Mouse (Mus musculus): ENCODE measurements around the gene Pnck.

Pnck gene

GRCm38 (mm10) chrX:73659575-73660283, at the start of gene Pnck:
TSS of gene Pnck (minus strand) at chrX:73660117.
- TF ChIP-seq GATA4 (IDR thresholded peaks at IDR 0.05; ENCODE audit: insufficient replicate concordance, low read length), result no peak

DNA sequence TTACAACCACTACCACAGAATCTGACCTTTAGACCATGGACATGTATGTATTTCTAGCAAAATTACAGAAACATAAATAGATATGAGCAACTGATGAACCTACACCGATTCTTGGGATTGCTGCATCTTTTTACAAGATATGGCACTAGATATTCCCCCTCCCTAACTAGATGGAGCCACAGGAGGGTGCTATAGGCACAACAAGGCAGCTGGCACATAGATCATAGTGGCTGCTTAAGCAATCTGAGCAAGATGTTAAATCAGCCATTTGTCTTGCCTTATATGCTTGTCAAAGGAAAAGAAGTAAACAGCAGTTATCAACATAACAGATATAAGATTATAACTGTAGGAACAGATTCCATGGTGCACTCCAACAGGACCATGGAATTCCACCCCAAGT, 40.6 kb upstream of the Pnck start:
- TF ChIP-seq GATA4 (IDR thresholded peaks at IDR 0.05; ENCODE audit: insufficient replicate concordance, low read length), result no peak

- TF ChIP-seq GATA4 (IDR thresholded peaks at IDR 0.05; ENCODE audit: insufficient replicate concordance, low read length), result no peak
Observed at GRCm38 (mm10) chrX:73690917-73691629, 31.2 kb upstream of the Pnck start.

DNA sequence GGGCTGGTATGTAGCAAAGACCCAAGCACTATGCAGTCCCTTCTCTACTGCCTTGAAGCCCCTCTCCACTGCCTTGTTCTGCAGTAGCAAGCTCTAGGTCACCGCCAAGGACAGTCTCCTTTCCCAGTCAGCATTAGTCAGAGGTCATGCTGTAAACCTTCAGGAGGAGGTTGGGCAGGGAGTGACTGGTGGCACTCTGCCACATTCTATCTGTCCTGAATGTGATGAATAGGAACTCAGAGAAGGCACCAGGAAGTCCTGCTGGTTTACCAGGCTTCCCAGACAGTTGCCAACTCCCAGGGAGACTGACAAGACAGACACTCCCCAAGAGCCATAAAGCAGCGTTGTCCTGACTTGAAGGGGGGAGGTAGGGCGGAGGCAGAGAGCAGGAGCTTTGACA, 25.7 kb upstream of the Pnck start:
- TF ChIP-seq GATA4 (IDR thresholded peaks at IDR 0.05; ENCODE audit: insufficient replicate concordance, low read length), result no peak

DNA sequence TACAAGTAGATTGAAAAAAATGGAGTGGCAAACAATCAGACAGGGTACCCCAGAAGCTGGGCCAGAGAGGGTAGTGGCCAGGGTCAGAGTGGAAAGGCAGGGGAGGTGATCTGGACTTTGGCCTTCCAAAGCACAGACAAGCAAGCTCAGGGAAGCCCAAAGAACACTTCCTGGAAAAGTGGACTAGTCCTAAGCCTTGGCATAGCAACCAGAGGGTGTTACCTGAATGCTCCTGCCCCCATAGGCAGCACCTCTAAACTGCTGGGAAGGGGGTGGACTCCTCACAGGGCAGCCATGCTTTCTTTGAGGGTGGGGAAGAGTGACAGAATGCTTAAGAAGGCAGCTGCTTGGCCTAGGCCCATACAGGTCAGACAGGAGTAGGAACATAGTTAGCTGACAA, 25.1 kb upstream of the Pnck start:
- TF ChIP-seq GATA4 (IDR thresholded peaks at IDR 0.05; ENCODE audit: insufficient replicate concordance, low read length), result no peak

- no peak for TF ChIP-seq GATA4 (IDR thresholded peaks at IDR 0.05; ENCODE audit: insufficient replicate concordance, low read length)
Observed at GRCm38 (mm10) chrX:73684156-73684555, 24.2 kb upstream of the Pnck start.

DNA sequence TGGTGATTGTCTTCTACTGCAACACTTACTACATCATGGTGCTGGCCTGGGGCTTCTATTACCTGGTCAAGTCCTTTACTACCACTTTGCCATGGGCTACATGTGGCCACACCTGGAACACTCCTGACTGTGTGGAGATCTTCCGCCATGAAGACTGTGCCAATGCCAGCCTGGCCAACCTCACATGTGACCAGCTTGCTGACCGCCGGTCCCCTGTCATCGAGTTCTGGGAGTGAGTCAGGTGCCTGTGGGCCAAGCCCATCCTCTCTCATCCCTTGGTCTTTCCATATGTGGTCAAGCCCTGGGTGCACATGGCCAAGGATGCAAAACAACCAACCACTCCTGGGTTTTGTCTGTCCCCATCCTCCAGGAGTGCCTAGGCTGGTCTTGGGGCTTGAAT, 16.8 kb upstream of the Pnck start:
- TF ChIP-seq GATA4 (IDR thresholded peaks at IDR 0.05; ENCODE audit: insufficient replicate concordance, low read length), result no peak

DNA sequence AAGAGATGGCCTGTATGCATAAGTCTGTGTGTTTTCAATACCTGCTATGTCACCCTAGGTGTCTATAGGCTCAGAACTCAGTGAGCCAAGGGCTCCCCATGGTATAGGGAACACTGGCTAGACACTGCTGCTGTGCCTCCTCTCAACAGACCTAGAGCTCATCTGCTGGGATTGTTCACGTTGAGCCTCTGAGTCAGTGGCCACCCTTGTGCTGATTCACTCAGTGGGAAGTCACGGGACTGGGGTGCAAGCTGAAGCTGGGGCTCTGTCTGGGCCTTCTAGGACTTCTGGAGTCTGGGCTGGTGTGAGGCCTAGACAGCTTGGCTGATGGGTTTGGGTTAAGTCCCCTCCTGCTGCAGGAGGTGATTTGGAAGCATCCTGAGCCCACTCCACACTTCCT, 15.3 kb upstream of the Pnck start:
- TF ChIP-seq GATA4 (IDR thresholded peaks at IDR 0.05; ENCODE audit: insufficient replicate concordance, low read length), result no peak

GRCm38 (mm10) chrX:73673968-73674661, 14.2 kb upstream of the Pnck start:
- no peak for TF ChIP-seq GATA4 (IDR thresholded peaks at IDR 0.05; ENCODE audit: insufficient replicate concordance, low read length)

DNA sequence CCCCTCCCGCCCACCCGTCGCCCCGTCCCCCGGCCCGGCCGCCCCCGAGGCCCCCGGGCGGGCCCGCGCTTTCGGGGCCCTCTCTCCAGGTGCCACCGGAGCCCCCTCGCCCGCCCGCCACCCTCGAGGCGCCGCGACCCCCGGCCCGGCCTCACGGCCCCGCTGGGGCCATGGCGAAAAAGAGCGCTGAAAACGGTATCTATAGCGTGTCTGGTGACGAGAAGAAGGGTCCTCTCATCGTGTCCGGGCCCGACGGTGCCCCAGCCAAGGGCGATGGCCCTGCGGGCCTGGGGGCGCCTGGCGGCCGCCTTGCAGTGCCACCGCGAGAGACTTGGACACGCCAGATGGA, 13.7 kb upstream of the Pnck start:
- no peak for TF ChIP-seq GATA4 (IDR thresholded peaks at IDR 0.05; ENCODE audit: insufficient replicate concordance, low read length)

DNA sequence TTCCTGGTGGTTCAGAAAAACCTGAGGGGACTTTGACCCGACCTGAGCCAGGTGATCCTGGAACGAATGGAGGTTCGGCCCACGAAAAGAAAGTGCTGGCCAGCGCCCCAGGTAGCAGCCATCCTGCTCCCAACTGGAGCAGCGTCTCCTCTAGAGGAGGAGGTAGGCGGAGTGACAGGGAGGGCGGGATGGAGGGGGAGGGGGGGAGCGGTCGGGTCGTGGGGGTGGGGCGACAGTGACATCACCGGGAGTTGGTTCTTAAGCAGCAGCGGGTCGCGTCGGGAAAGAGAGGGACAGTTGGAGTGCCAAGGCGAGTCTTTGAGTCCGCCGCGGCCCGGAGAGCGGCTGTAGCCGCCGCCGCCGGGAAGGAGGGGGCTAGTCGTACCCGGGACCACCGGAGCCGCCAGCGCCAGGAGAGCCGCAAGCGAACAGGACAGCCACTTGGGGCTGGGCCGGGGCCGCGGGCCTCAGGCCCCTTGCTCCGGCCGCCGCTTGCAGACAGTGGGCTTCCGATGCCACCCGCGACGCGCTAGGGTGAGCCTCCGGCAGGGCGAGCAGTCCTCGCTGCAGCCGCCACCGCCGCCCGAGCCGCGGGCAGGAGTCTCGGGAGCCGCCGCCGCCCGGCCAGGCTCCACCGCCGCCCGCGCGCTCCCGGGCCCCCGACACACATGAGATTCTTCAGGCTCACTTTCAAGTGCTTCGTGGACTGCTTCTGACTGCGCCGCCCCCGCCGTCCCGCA, 13.1 kb upstream of the Pnck start, which contains the start of gene Slc6a8:
Slc6a8 (plus strand) TSS at position 272 of the 740 bp plus-strand sequence.
- TF ChIP-seq GATA4 (IDR thresholded peaks at IDR 0.05; ENCODE audit: insufficient replicate concordance, low read length), result no peak

DNA sequence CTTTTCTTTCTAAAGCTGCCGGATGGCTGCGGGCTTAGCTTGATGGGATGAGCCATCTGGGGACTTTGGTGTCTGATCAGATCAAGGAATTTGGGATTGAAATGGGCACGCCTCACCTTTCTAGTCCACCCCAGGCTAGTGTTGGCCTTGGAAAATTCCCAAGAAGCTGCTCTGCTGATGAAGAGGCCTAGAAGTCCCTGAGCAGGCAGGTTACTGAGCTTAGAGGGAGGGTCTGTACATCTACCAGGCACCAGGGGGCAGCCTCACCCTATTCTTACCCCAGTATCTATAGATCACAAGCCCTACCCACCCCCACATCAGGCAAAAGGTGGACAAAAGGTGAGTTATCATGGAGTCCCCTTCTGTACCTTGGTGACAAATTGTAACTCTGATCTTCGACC, 12.1 kb upstream of the Pnck start:
- no peak for TF ChIP-seq GATA4 (IDR thresholded peaks at IDR 0.05; ENCODE audit: insufficient replicate concordance, low read length)

DNA sequence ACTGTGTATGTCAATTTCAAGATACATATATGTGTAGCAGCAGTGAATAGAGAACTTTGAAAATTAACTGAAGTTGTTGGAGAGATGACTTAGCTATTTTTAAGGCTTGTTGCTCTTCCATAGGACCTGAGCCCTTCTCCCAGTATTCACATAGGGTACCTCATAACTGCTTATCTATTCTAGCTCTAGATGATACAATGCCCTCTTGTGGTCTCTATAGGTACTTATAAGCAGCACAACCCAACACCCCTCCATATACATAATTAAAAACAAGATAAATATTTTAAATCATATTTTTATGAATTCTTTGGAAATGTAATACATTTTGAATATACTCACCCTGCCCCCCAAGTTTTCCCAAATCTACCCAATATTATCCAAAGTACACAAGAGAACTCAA, 3.2 kb upstream of the Pnck start:
- no peak for TF ChIP-seq GATA4 (IDR thresholded peaks at IDR 0.05; ENCODE audit: insufficient replicate concordance, low read length)

DNA sequence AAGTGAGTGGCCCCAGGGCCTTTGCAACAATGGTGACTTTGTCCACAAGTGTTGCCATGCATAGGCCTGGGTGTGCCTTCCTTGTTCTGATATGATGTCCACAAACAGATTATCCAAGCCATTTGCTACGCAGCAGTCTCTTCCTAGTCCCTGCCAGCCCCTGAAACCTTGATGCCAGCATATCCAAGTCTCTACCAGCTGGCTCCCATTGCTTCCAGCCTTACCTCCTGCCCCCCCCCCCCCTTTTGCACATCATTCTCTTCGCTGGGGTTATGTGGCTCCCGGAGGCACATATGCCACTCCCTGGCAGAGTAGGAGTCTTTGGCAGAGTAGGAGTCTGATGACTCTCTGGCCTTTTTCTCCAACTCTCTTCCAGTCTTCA, 358 bp upstream of the Pnck start:
- no peak for TF ChIP-seq GATA4 (IDR thresholded peaks at IDR 0.05; ENCODE audit: insufficient replicate concordance, low read length)

GRCm38 (mm10) chrX:73658936-73659574, 862 bp downstream of the Pnck start:
- TF ChIP-seq GATA4 (IDR thresholded peaks at IDR 0.05; ENCODE audit: insufficient replicate concordance, low read length), result no peak

Measured in liver, adult (tissue).